19 mouse cellular contexts compared by ENCODE assay signal in the genomic region with DNA sequence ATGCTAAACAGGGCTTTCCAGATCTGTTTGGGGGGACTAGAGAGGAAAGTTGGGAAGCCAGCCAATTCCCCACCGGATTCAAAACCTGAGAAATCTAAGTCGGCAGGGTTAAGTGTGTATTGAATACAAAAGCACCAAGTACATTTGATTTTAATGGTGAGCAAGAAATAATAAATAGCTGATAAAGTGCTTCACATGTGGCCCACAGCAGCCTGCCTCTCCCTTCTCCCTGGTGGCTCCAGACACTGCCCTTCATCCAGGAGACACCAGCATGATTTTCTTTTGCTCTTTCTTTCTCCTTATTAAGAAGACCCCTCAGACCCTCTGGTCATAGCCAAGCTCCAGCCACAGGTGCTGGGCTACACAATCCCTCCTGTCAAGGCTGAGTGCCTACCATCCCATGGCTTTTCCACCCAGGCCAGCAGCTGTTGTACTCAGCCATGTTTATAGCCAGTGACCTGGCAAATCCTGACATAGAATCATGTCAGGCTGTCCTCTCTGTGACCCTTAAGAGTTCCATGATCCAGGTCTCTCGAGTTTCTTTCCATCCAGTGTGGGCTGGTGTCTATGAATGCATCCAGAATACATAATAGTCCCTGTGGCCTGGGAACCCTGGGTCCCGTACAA. TPM values are rescaled to one million over a fixed set of nuclear protein-coding genes. Genes with fewer than 3 reads are reported as not detected.
DNase-seq lines count a peak whose midpoint lies in the region; ATAC-seq and TF ChIP-seq lines count a peak whose summit lies in the region.
"Had no signal": no experiment of that assay in that cellular context is flagged by ENCODE, and none has a peak within 500 bp of the region (broad histone marks: within the 10 kb centered on the region; RNA-seq: fewer than 3 reads in every experiment).

No protein-coding gene starts in this region.

- TF ChIP-seq CTCF in left cerebral cortex, adult 2 months (IDR thresholded peaks at IDR 0.05), result no peak

- 71% methylated on average over 4 of the region's 4 CpGs for WGBS in midbrain, embryonic 10.5 days
- 70% methylated on average over 4 of the region's 4 CpGs for WGBS in midbrain, embryonic 11.5 days
- 27% methylated on average over 4 of the region's 4 CpGs for WGBS in forebrain, embryonic 14.5 days
- 47% methylated on average over 4 of the region's 4 CpGs for WGBS in limb, embryonic 14.5 days
- 46% methylated on average over 4 of the region's 4 CpGs for WGBS in intestine, embryonic 16.5 days

- no peak overlapping the region for H3K9ac ChIP-seq in midbrain, embryonic 11.5 days (ENCODE audit: low read length)
- H3K9ac ChIP-seq in forebrain, embryonic 14.5 days (ENCODE audit: low read length), result no peak overlapping the region
- no peak overlapping the region for H3K9ac ChIP-seq in limb, embryonic 14.5 days (ENCODE audit: low read depth, low read length, severe bottlenecking)
- no peak overlapping the region for H3K9ac ChIP-seq in intestine, embryonic 16.5 days (ENCODE audit: low read depth, low read length)
- H3K9ac ChIP-seq: embryonic facial prominence, embryonic 12.5 days; limb, embryonic 15.5 days; lung, embryonic 14.5 days had no signal

- no peak for ATAC-seq in midbrain, embryonic 11.5 days (ENCODE audit: low FRiP score)
- no peak for ATAC-seq in forebrain, embryonic 14.5 days
- peak; percentile 56; the same call in 1 of the 2 replicates for ATAC-seq in limb, embryonic 14.5 days (ENCODE audit: low FRiP score, low read depth)
- ATAC-seq in intestine, embryonic 16.5 days, result no peak

- no peak for TF ChIP-seq POLR2A in limb, embryonic 14.5 days (IDR thresholded peaks at IDR 0.05; ENCODE audit: borderline replicate concordance, extremely low read depth, insufficient read depth, insufficient read length)

- H3K9me3 ChIP-seq in midbrain, embryonic 10.5 days (replicated peaks), result no peaks in the 10 kb centered on the region
- H3K9me3 ChIP-seq in midbrain, embryonic 11.5 days (ENCODE audit: control insufficient read depth, low read length), result no peaks in the 10 kb centered on the region
- H3K9me3 ChIP-seq in forebrain, embryonic 14.5 days (replicated peaks; ENCODE audit: control insufficient read depth, low read length), result no peaks in the 10 kb centered on the region
- H3K9me3 ChIP-seq in limb, embryonic 14.5 days (ENCODE audit: control insufficient read depth, low read length), result no peaks in the 10 kb centered on the region
- no peaks in the 10 kb centered on the region for H3K9me3 ChIP-seq in intestine, embryonic 16.5 days (ENCODE audit: control insufficient read depth, low read length)
- H3K9me3 ChIP-seq: embryonic facial prominence, embryonic 12.5 days; heart, embryonic 10.5 days; limb, embryonic 15.5 days had no signal

- H3K27me3 ChIP-seq in midbrain, embryonic 10.5 days (ENCODE audit: low read depth, poor library complexity, severe bottlenecking), result peaks cover 28% of the 10 kb centered on the region
- H3K27me3 ChIP-seq in midbrain, embryonic 11.5 days (ENCODE audit: control insufficient read depth, insufficient read depth, low read length), result no peaks in the 10 kb centered on the region
- no peaks in the 10 kb centered on the region for H3K27me3 ChIP-seq in forebrain, embryonic 14.5 days (replicated peaks; ENCODE audit: control insufficient read depth, insufficient read depth, low read length)
- no peaks in the 10 kb centered on the region for H3K27me3 ChIP-seq in limb, embryonic 14.5 days (ENCODE audit: control insufficient read depth, insufficient read depth, low read length)
- no peaks in the 10 kb centered on the region for H3K27me3 ChIP-seq in intestine, embryonic 16.5 days (replicated peaks; ENCODE audit: control insufficient read depth, insufficient read depth, low read length)
- H3K27me3 ChIP-seq: embryonic facial prominence, embryonic 12.5 days; limb, embryonic 15.5 days had no signal

- H3K4me2 ChIP-seq in midbrain, embryonic 11.5 days, result no peak overlapping the region
- H3K4me2 ChIP-seq in forebrain, embryonic 14.5 days (ENCODE audit: low read length), result no peak overlapping the region
- no peak overlapping the region for H3K4me2 ChIP-seq in limb, embryonic 14.5 days (replicated peaks; ENCODE audit: low read depth, low read length, severe bottlenecking)
- no peak overlapping the region for H3K4me2 ChIP-seq in intestine, embryonic 16.5 days (ENCODE audit: low read depth, low read length)
- H3K4me2 ChIP-seq: embryonic facial prominence, embryonic 12.5 days; limb, embryonic 15.5 days; lung, embryonic 14.5 days had no signal

- H3K4me3 ChIP-seq in midbrain, embryonic 10.5 days, result no peak overlapping the region
- H3K4me3 ChIP-seq in midbrain, embryonic 11.5 days (ENCODE audit: low read depth, low read length), result no peak overlapping the region
- H3K4me3 ChIP-seq in forebrain, embryonic 14.5 days (ENCODE audit: low read depth, low read length), result no peak overlapping the region
- no peak overlapping the region for H3K4me3 ChIP-seq in limb, embryonic 14.5 days (replicated peaks; ENCODE audit: low read length)
- H3K4me3 ChIP-seq in left cerebral cortex, adult 2 months, result no peak overlapping the region
- no peak overlapping the region for H3K4me3 ChIP-seq in intestine, embryonic 16.5 days (ENCODE audit: low read length)
- H3K4me3 ChIP-seq: embryonic facial prominence, embryonic 12.5 days; heart, embryonic 10.5 days; limb, embryonic 15.5 days had no signal

- H3K36me3 ChIP-seq in midbrain, embryonic 10.5 days, result no peaks in the 10 kb centered on the region
- H3K36me3 ChIP-seq in midbrain, embryonic 11.5 days (ENCODE audit: control insufficient read depth, insufficient read depth, low read length), result no peaks in the 10 kb centered on the region
- H3K36me3 ChIP-seq in forebrain, embryonic 14.5 days (ENCODE audit: control insufficient read depth, insufficient read depth, low read length), result no peaks in the 10 kb centered on the region
- H3K36me3 ChIP-seq in limb, embryonic 14.5 days (ENCODE audit: control insufficient read depth, insufficient read depth, low read length), result no peaks in the 10 kb centered on the region; the same call in 1 of the 2 replicates
- no peaks in the 10 kb centered on the region; the same call in 1 of the 2 replicates for H3K36me3 ChIP-seq in intestine, embryonic 16.5 days (ENCODE audit: control insufficient read depth, insufficient read depth, low read length)
- H3K36me3 ChIP-seq: embryonic facial prominence, embryonic 12.5 days; heart, embryonic 10.5 days; limb, embryonic 15.5 days had no signal

- peaks cover 27% of the 10 kb centered on the region for H3K4me1 ChIP-seq in midbrain, embryonic 10.5 days
- H3K4me1 ChIP-seq in midbrain, embryonic 11.5 days (ENCODE audit: control insufficient read depth, insufficient read depth, low read length), result peaks cover 12% of the 10 kb centered on the region
- H3K4me1 ChIP-seq in forebrain, embryonic 14.5 days (ENCODE audit: control insufficient read depth, insufficient read depth, low read length), result peaks cover 30% of the 10 kb centered on the region
- 0 out of 2 replicates have a peak, but pooled peaks cover 4% of the 10 kb centered on the region for H3K4me1 ChIP-seq in limb, embryonic 14.5 days (ENCODE audit: control insufficient read depth, insufficient read depth, low read length)
- no peaks in the 10 kb centered on the region for H3K4me1 ChIP-seq in intestine, embryonic 16.5 days (ENCODE audit: control insufficient read depth, insufficient read depth, low read length)

- H3K27ac ChIP-seq in midbrain, embryonic 10.5 days (replicated peaks), result peak overlapping the region; percentile 6; the same call in 1 of the 2 replicates
- H3K27ac ChIP-seq in midbrain, embryonic 11.5 days (ENCODE audit: low read depth, low read length), result no peak overlapping the region
- H3K27ac ChIP-seq in forebrain, embryonic 14.5 days (ENCODE audit: low read depth, low read length), result peak overlapping the region; percentile 79
- H3K27ac ChIP-seq in limb, embryonic 14.5 days (replicated peaks; ENCODE audit: low read depth, low read length), result no peak overlapping the region
- no peak overlapping the region for H3K27ac ChIP-seq in left cerebral cortex, adult 2 months
- no peak overlapping the region for H3K27ac ChIP-seq in intestine, embryonic 16.5 days (ENCODE audit: low read length)
- H3K27ac ChIP-seq: embryonic facial prominence, embryonic 12.5 days; heart, embryonic 10.5 days; limb, embryonic 15.5 days; stomach, postnatal 0 days had no signal

- intact Hi-C loops in left cerebral cortex, adult 2 months (cut with DNase I), result loop anchor here (5.0 to 10.0 kb wide), 5 partner anchors 88 to 838 kb away; no protein-coding TSS in a partner anchor

- no peak for DNase-seq in midbrain, embryonic 10.5 days (ENCODE audit: low spot score)
- DNase-seq in midbrain, embryonic 11.5 days (ENCODE audit: low spot score, missing footprints), result no peak
- DNase-seq in forebrain, embryonic 14.5 days (ENCODE audit: low spot score), result peak; percentile 72
- DNase-seq in limb, embryonic 14.5 days (ENCODE audit: low spot score), result peak; percentile 7
- DNase-seq in spleen, adult 12 weeks (ENCODE audit: low spot score), result no peak
- DNase-seq in left cerebral cortex, adult 2 months (ENCODE audit: extremely low spot score in 1 of 2, low spot score in 2 of 2), result no peak
- DNase-seq: cerebellum, postnatal 25 days; heart, postnatal 4 days; kidney, postnatal 10 days; lung, embryonic 14.5 days; right cerebral cortex, postnatal 25 days; thymus, postnatal 4 days had no signal

RNA-seq across cellular contexts. Expression of a gene that starts 43.6 kb away (rescaled TPM):
- 31.1 and 31.4 TPM in 2 replicates for polyA plus RNA-seq in midbrain, embryonic 10.5 days (2016; fragmentation: Nextera tagmentation; extraction: Ambion mirVana)
- polyA plus RNA-seq in midbrain, embryonic 11.5 days (2014; fragmentation: Nextera tagmentation; extraction: Ambion mirVana), result 10.9 and 14.6 TPM in 2 replicates
- polyA plus RNA-seq in forebrain, embryonic 14.5 days (2014; fragmentation: Nextera tagmentation; extraction: Ambion mirVana), result 4.0 and 4.2 TPM in 2 replicates
- polyA plus RNA-seq in limb, embryonic 14.5 days (2012; rRNA removed), result 0.60 and 0.78 TPM in 2 replicates
- polyA plus RNA-seq in limb, embryonic 14.5 days (2014; fragmentation: Nextera tagmentation; extraction: Ambion mirVana), result 0.28 and 0.41 TPM in 2 replicates
- total RNA-seq in left cerebral cortex, adult 2 months (2021), result 1 to 10 TPM; 2.9 to 4.4 TPM
- 0.95 and 1.1 TPM in 2 replicates for polyA plus RNA-seq in intestine, embryonic 16.5 days (2015; fragmentation: Nextera tagmentation; extraction: Ambion mirVana)
- total RNA-seq: megakaryocyte, adult 5-6 weeks; neutrophil, adult 5-6 weeks had no signal

Comparison
In these comparisons a context has a peak if more than half of its experiments do, and no peak if none do; other contexts are left out.
1. H3K27ac ChIP-seq: peak in midbrain, embryonic 10.5 days (single experiment) and forebrain, embryonic 14.5 days (single experiment); none in midbrain, embryonic 11.5 days (single experiment), limb, embryonic 14.5 days (single experiment), left cerebral cortex, adult 2 months (single experiment) and intestine, embryonic 16.5 days (single experiment).
2. DNase-seq: peak in forebrain, embryonic 14.5 days (single experiment) and limb, embryonic 14.5 days (single experiment); none in midbrain, embryonic 10.5 days (single experiment), midbrain, embryonic 11.5 days (single experiment), spleen, adult 12 weeks (single experiment) and left cerebral cortex, adult 2 months (0 of 2).